Mouse (Mus musculus): ENCODE results near the gene Ttc7b.

DNA sequence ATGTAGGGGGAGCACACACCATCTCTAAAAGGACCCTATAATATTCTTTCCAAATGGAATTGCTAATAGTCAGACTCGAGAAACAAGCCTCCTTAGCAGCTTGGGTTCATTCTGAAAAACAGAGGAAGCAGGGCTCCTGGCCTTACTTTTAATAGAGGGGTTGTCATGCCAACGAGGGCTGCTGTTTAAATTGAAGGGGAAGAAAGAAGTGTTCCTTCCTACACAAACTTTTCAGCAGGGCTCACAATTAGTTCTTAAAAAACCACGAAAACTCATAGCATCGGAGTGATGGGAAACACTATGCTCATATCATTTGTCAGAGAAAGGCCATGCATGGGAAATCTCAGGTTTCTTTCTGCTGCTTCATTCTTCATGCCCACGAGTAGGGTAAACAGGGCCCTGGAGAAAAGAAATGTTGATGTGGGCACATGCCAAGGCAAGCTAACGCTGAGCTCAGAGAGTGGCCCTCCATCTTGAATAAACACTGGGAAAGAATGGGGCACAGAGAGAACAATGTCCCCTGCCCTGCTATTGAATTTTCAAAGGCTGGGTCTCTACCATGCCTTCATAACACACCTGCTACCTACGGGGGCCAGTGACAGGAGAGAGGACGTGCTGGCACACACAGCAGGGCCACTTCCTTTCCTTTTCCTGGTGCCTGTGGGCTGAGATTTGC, 122.2 kb downstream of the Ttc7b start:
- no peak for TF ChIP-seq EP300 (optimal IDR thresholded peaks at IDR 0.05)
- TF ChIP-seq CTCF (IDR thresholded peaks at IDR 0.05; ENCODE audit: low read depth), result no peak
